9 mouse cellular contexts compared by ENCODE assay signal in genomic region chr10:127825386-127825785, GRCm38 (mm10). TPM values are rescaled to one million over a fixed set of nuclear protein-coding genes. Genes with fewer than 3 reads are reported as not detected.
A peak's percentile ranks its signal among the peaks of the same experiment; 100 is the strongest.
DNase-seq lines count a peak whose midpoint lies in the region; ATAC-seq and TF ChIP-seq lines count a peak whose summit lies in the region.
"Had no signal": no experiment of that assay in that cellular context is flagged by ENCODE, and none has a peak within 500 bp of the region (broad histone marks: within the 10 kb centered on the region; RNA-seq: fewer than 3 reads in every experiment).

No protein-coding gene starts in this region.

- no peaks in the 10 kb centered on the region for H3K9me3 ChIP-seq in forebrain, postnatal 0 days (ENCODE audit: low read length)
- H3K9me3 ChIP-seq in forebrain, embryonic 15.5 days: peaks cover 4% of the 10 kb centered on the region; the same call in 1 of the 2 replicates
- H3K9me3 ChIP-seq in embryonic facial prominence, embryonic 10.5 days: peaks cover 4% of the 10 kb centered on the region

- no peak overlapping the region for H3K27ac ChIP-seq in forebrain, postnatal 0 days (ENCODE audit: low read depth, low read length)
- no peak overlapping the region for H3K27ac ChIP-seq in forebrain, embryonic 15.5 days (replicated peaks)
- no peak overlapping the region for H3K27ac ChIP-seq in embryonic facial prominence, embryonic 10.5 days (replicated peaks)
- H3K27ac ChIP-seq in small intestine, adult 2 months (ENCODE audit: insufficient read depth, low read depth, low read length): no peak overlapping the region

- TF ChIP-seq CTCF in forebrain, postnatal 0 days (IDR thresholded peaks at IDR 0.05; ENCODE audit: low read depth): peak; percentile 38
- peak; percentile 55; the same call in 1 of the 2 replicates for TF ChIP-seq CTCF in small intestine, adult 2 months (IDR thresholded peaks at IDR 0.05; ENCODE audit: extremely low read depth, insufficient read length, insufficient replicate concordance, low read depth, low read length)

- H3K36me3 ChIP-seq in forebrain, postnatal 0 days (ENCODE audit: insufficient read depth): no peaks in the 10 kb centered on the region
- H3K36me3 ChIP-seq in forebrain, embryonic 15.5 days: no peaks in the 10 kb centered on the region
- no peaks in the 10 kb centered on the region for H3K36me3 ChIP-seq in embryonic facial prominence, embryonic 10.5 days (replicated peaks)
- H3K36me3 ChIP-seq in small intestine, adult 2 months (ENCODE audit: control insufficient read depth, insufficient read depth, low read length): no peaks in the 10 kb centered on the region

- DNase-seq in forebrain, postnatal 0 days: no peak
- DNase-seq in ovary, postnatal 36 days (ENCODE audit: low spot score): peak; percentile 8
- no peak for DNase-seq in ovary, postnatal 10 days (ENCODE audit: low spot score)
- peak; percentile 11 for DNase-seq in embryonic facial prominence, embryonic 10.5 days (ENCODE audit: low spot score)
- DNase-seq in gastrocnemius, adult 8-10 months (ENCODE audit: low spot score in 2 of 2): no peak
- no peak for DNase-seq in urinary bladder, postnatal 14 days (ENCODE audit: low spot score)

- no peak for ATAC-seq in forebrain, postnatal 0 days
- no peak for ATAC-seq in forebrain, embryonic 15.5 days (replicated peaks)

- no peaks in the 10 kb centered on the region for H3K27me3 ChIP-seq in forebrain, postnatal 0 days (ENCODE audit: insufficient read depth, low read length)
- H3K27me3 ChIP-seq in forebrain, embryonic 15.5 days: no peaks in the 10 kb centered on the region
- H3K27me3 ChIP-seq in embryonic facial prominence, embryonic 10.5 days (replicated peaks; ENCODE audit: low read depth, poor library complexity, severe bottlenecking): no peaks in the 10 kb centered on the region
- no peaks in the 10 kb centered on the region for H3K27me3 ChIP-seq in small intestine, adult 2 months (ENCODE audit: control insufficient read depth, insufficient read depth, low read length)

- H3K4me1 ChIP-seq in forebrain, postnatal 0 days (ENCODE audit: insufficient read depth): no peaks in the 10 kb centered on the region
- H3K4me1 ChIP-seq in forebrain, embryonic 15.5 days: no peaks in the 10 kb centered on the region
- H3K4me1 ChIP-seq in embryonic facial prominence, embryonic 10.5 days: no peaks in the 10 kb centered on the region
- no peaks in the 10 kb centered on the region for H3K4me1 ChIP-seq in small intestine, adult 2 months (ENCODE audit: control insufficient read depth, insufficient read depth, insufficient read length, low read length)

- H3K4me3 ChIP-seq in forebrain, postnatal 0 days (ENCODE audit: low read depth, low read length): no peak overlapping the region
- no peak overlapping the region for H3K4me3 ChIP-seq in forebrain, embryonic 15.5 days
- H3K4me3 ChIP-seq in embryonic facial prominence, embryonic 10.5 days: no peak overlapping the region
- H3K4me3 ChIP-seq in small intestine, adult 2 months (ENCODE audit: low read depth, low read length): no peak overlapping the region

- H3K4me2 ChIP-seq in forebrain, postnatal 0 days (ENCODE audit: low read depth): no peak overlapping the region
- no peak overlapping the region for H3K4me2 ChIP-seq in forebrain, embryonic 15.5 days (replicated peaks)

- no peak for TF ChIP-seq POLR2A in small intestine, adult 2 months (IDR thresholded peaks at IDR 0.05; ENCODE audit: low read depth, low read length)

- WGBS in forebrain, postnatal 0 days: 76% methylated on average over 6 of the region's 6 CpGs
- WGBS in forebrain, embryonic 15.5 days: 76% methylated on average over 6 of the region's 6 CpGs
- WGBS in embryonic facial prominence, embryonic 10.5 days: 83% methylated on average over 6 of the region's 6 CpGs
- 77% methylated on average over 6 of the region's 6 CpGs for WGBS in small intestine, adult 2 months

- H3K9ac ChIP-seq in forebrain, postnatal 0 days: no peak overlapping the region
- no peak overlapping the region for H3K9ac ChIP-seq in forebrain, embryonic 15.5 days (replicated peaks)

RNA-seq across cellular contexts. Expression of gene Rdh19, which starts 24.3 kb away (rescaled TPM):
- total RNA-seq in forebrain, postnatal 0 days (2014; rRNA removed): not detected in 2 replicates
- not detected in 2 replicates for polyA plus RNA-seq in forebrain, postnatal 0 days (2015; fragmentation: Nextera tagmentation; extraction: Ambion mirVana)
- polyA plus RNA-seq in forebrain, embryonic 15.5 days (2015; fragmentation: Nextera tagmentation; extraction: Ambion mirVana): not detected in 2 replicates
- not detected in 2 replicates for polyA plus RNA-seq in embryonic facial prominence, embryonic 10.5 days (2016; fragmentation: Nextera tagmentation; extraction: Ambion mirVana)
- not detected in 2 replicates for polyA plus RNA-seq in small intestine, adult 2 months (2012; rRNA removed)
- not detected for total RNA-seq in gastrocnemius, adult 8-10 months (2022)
- total RNA-seq: heart, postnatal 10 days had no signal

RNA-seq across cellular contexts. Expression of gene Rdh16, which starts 24.4 kb away (rescaled TPM):
- total RNA-seq in forebrain, postnatal 0 days (2014; rRNA removed): 0.08 TPM in 1 of 2 replicates, not detected in the other
- 0.07 TPM in 1 of 2 replicates, not detected in the other for polyA plus RNA-seq in forebrain, postnatal 0 days (2015; fragmentation: Nextera tagmentation; extraction: Ambion mirVana)
- 0.08 TPM in 1 of 2 replicates, not detected in the other for polyA plus RNA-seq in forebrain, embryonic 15.5 days (2015; fragmentation: Nextera tagmentation; extraction: Ambion mirVana)
- not detected in 2 replicates for polyA plus RNA-seq in embryonic facial prominence, embryonic 10.5 days (2016; fragmentation: Nextera tagmentation; extraction: Ambion mirVana)
- polyA plus RNA-seq in small intestine, adult 2 months (2012; rRNA removed): 1.7 and 4.4 TPM in 2 replicates
- under 1 TPM in 1 of 4 experiments, not detected in 3; 0.11 TPM for total RNA-seq in gastrocnemius, adult 8-10 months (2022)
- total RNA-seq: heart, postnatal 10 days had no signal

RNA-seq across cellular contexts. Expression of gene Rdh16f2, which starts 40.9 kb away (rescaled TPM):
- total RNA-seq in forebrain, postnatal 0 days (2014; rRNA removed): not detected in 2 replicates
- not detected in 2 replicates for polyA plus RNA-seq in forebrain, postnatal 0 days (2015; fragmentation: Nextera tagmentation; extraction: Ambion mirVana)
- polyA plus RNA-seq in forebrain, embryonic 15.5 days (2015; fragmentation: Nextera tagmentation; extraction: Ambion mirVana): not detected in 2 replicates
- polyA plus RNA-seq in embryonic facial prominence, embryonic 10.5 days (2016; fragmentation: Nextera tagmentation; extraction: Ambion mirVana): not detected in 2 replicates
- polyA plus RNA-seq in small intestine, adult 2 months (2012; rRNA removed): 2.1 and 3.6 TPM in 2 replicates
- total RNA-seq in gastrocnemius, adult 8-10 months (2022): not detected
- total RNA-seq: heart, postnatal 10 days had no signal

RNA-seq across cellular contexts. Expression of gene Rdh9, which starts 49.2 kb away (rescaled TPM):
- total RNA-seq in forebrain, postnatal 0 days (2014; rRNA removed): 0.57 and 0.69 TPM in 2 replicates
- polyA plus RNA-seq in forebrain, postnatal 0 days (2015; fragmentation: Nextera tagmentation; extraction: Ambion mirVana): 0.62 and 0.68 TPM in 2 replicates
- polyA plus RNA-seq in forebrain, embryonic 15.5 days (2015; fragmentation: Nextera tagmentation; extraction: Ambion mirVana): 0.22 and 0.24 TPM in 2 replicates
- not detected in 2 replicates for polyA plus RNA-seq in embryonic facial prominence, embryonic 10.5 days (2016; fragmentation: Nextera tagmentation; extraction: Ambion mirVana)
- polyA plus RNA-seq in small intestine, adult 2 months (2012; rRNA removed): 8.0 and 40.9 TPM in 2 replicates
- total RNA-seq in gastrocnemius, adult 8-10 months (2022): under 1 TPM in 3 of 4 experiments, not detected in 1; 0.12 to 0.58 (median 0.56) TPM

Comparison
In these comparisons a context has a peak if more than half of its experiments do, and no peak if none do; other contexts are left out.
1. DNase-seq: peak in ovary, postnatal 36 days (single experiment) and embryonic facial prominence, embryonic 10.5 days (single experiment); none in forebrain, postnatal 0 days (single experiment), ovary, postnatal 10 days (single experiment), gastrocnemius, adult 8-10 months (0 of 2) and urinary bladder, postnatal 14 days (single experiment).